Mouse (Mus musculus) midbrain, embryonic 12.5 days (tissue): ENCODE results near the gene Kcnc4. TPM values are rescaled to one million over a fixed set of nuclear protein-coding genes. Genes with fewer than 3 reads are reported as not detected.
A peak's percentile ranks its signal among the peaks of the same experiment; 100 is the strongest.

ENCODE experiments used
- ATAC-seq: fragments of 200-750 bp; cut with Nextera tagmentation; 2 replicates; pipeline ENCODE4 v1.8.0; 2017; ENCODE audit warnings: low read depth, moderate TSS enrichment, moderate library complexity; ENCODE audit not compliant: low FRiP score
- H3K27ac ChIP-seq: fragments of 300-500 bp; sonication (generic); replicated peaks from 2 replicates; pipeline ENCODE4 v1.5.1; 2016; ENCODE audit warnings: mild to moderate bottlenecking
- H3K27me3 ChIP-seq: fragments of 300-500 bp; sonication (generic); 2 replicates; pipeline ENCODE4 v1.6.1; 2016; ENCODE audit warnings: mild to moderate bottlenecking
- H3K36me3 ChIP-seq: fragments of 300-500 bp; sonication (generic); 2 replicates; pipeline ENCODE4 v1.6.1; 2016
- H3K4me1 ChIP-seq: fragments of 300-500 bp; sonication (generic); 2 replicates; pipeline ENCODE4 v1.6.1; 2016
- H3K4me2 ChIP-seq: fragments of 300-500 bp; sonication (generic); replicated peaks from 2 replicates; pipeline ENCODE4 v1.6.1; 2016; ENCODE audit warnings: mild to moderate bottlenecking, moderate library complexity
- H3K4me3 ChIP-seq: fragments of 300-500 bp; sonication (generic); 2 replicates; pipeline ENCODE4 v1.5.1; 2016; ENCODE audit warnings: mild to moderate bottlenecking
- H3K9ac ChIP-seq: fragments of 300-500 bp; sonication (generic); replicated peaks from 2 replicates; pipeline ENCODE4 v1.6.1; 2016; ENCODE audit warnings: mild to moderate bottlenecking, moderate library complexity
- H3K9me3 ChIP-seq: fragments of 300-500 bp; sonication (generic); 2 replicates; pipeline ENCODE4 v1.6.1; 2016; ENCODE audit warnings: mild to moderate bottlenecking
- WGBS: fragments of 180-500 bp; shearing (Covaris S2); methylation state at CpG from one replicate; pipeline ENCODE4 v1.1.7; 2016; 5-methylcytosine and 5-hydroxymethylcytosine counted together
- polyA plus RNA-seq: library from polyadenylated mRNA; unstranded; fragments of >200 nt; fragmentation: Nextera tagmentation; extraction: Ambion mirVana; gene quantifications from 2 replicates; pipeline ENCODE4 v1.2.1, GENCODE M21; 2016

The Kcnc4 gene
- polyA plus RNA-seq, 1 experiment from 2014 or later: 0.51 TPM

DNA sequence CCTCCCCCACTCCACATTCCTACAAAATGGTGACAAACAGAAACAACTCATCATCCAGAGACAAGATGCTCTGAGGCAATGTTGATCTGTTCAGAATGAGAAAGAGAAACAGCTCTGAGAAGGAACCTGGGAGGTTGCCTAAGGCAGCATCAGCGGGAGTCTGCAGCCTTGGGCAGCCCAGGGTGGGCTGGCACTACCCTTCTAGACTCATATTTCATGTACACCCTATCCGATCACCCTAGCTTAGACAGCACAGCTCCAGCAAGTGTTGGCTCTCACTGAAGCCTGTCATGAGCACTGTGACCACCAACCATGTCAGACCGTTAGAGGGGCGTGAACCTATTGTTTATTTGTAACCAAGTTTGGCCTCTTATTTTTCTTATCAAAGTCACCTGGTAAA lies 5.1 kb downstream of the Kcnc4 start:
- H3K4me3 ChIP-seq: no peak overlapping the region
- H3K27ac ChIP-seq: no peak overlapping the region
- no peaks in the 10 kb centered on the region for H3K36me3 ChIP-seq
- H3K4me1 ChIP-seq: peaks cover 14% of the 10 kb centered on the region
- peaks cover 58% of the 10 kb centered on the region for H3K27me3 ChIP-seq
- no peak overlapping the region for H3K4me2 ChIP-seq
- no peaks in the 10 kb centered on the region for H3K9me3 ChIP-seq
- 89% methylated on average over 4 of the region's 4 CpGs for WGBS
- no peak for ATAC-seq
- no peak overlapping the region for H3K9ac ChIP-seq

- Histone ChIP-seq H3K27ac (no peak overlapping the region), H3K4me3 (no peak overlapping the region), H3K36me3 (no peaks in the 10 kb centered on the region), H3K4me2 (no peak overlapping the region), H3K9ac (no peak overlapping the region), H3K27me3 (no peaks in the 10 kb centered on the region), H3K4me1 (no peaks in the 10 kb centered on the region), H3K9me3 (no peaks in the 10 kb centered on the region)
- ATAC-seq: no peak
- 82% methylated on average over 3 of the region's 3 CpGs for WGBS
Measured at GRCm38 (mm10) chr3:107446822-107447221, 12.5 kb downstream of the Kcnc4 start.

DNA sequence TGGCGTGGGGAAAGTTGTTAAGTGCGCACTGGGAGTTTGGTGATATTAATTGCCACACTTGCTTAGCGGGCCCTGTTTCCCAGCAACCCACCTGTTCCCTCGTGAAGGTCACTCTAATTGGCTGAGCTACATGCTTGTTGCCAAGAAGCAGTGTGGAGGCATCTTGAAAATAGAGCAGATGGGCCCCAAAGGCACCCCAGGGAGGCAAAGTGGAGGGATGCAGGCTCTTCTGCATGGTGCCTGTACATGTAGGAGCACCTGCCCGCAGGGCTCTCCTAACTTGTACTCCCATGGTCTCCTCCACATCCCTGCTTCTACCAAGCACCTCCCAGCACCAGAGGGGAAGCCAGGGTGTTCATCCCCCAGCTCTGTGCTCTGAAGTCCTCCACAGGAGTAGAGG lies 15.5 kb downstream of the Kcnc4 start:
- Histone ChIP-seq H3K9ac (no peak overlapping the region), H3K27me3 (no peaks in the 10 kb centered on the region; the same call in 1 of the 2 replicates), H3K9me3 (no peaks in the 10 kb centered on the region), H3K27ac (no peak overlapping the region), H3K4me2 (no peak overlapping the region), H3K36me3 (no peaks in the 10 kb centered on the region), H3K4me1 (no peaks in the 10 kb centered on the region), H3K4me3 (no peak overlapping the region)
- 82% methylated on average over 5 of the region's 5 CpGs for WGBS
- ATAC-seq: no peak

GRCm38 (mm10) chr3:107442191-107442590 lies 17.2 kb downstream of the Kcnc4 start:
- Histone ChIP-seq H3K27ac (no peak overlapping the region), H3K4me2 (no peak overlapping the region), H3K9me3 (no peaks in the 10 kb centered on the region), H3K4me3 (no peak overlapping the region), H3K27me3 (no peaks in the 10 kb centered on the region; the same call in 1 of the 2 replicates), H3K9ac (no peak overlapping the region), H3K4me1 (no peaks in the 10 kb centered on the region), H3K36me3 (no peaks in the 10 kb centered on the region)
- 87% methylated on average over 11 of the region's 11 CpGs for WGBS
- ATAC-seq: no peak

DNA sequence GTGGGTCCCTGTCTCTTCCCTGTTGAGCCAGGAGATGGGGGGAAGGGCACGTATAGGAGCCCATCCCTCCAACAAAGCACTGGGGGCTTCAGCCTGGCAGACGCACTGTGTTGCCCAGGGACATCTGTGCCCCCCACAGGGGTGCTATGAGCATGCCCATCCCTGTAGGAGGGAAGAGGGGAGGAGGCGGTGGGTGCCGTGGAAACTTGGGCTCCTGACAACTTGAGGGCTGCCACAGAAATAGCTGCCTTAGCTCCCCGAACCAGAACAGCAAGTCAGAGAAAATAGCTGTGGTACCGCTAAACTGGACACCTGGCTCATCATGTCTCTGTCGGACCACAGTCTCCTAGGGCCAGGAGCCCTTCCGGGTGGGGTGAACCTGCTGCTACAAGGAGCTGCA lies 18.0 kb downstream of the Kcnc4 start:
- H3K9ac ChIP-seq: no peak overlapping the region
- no peaks in the 10 kb centered on the region for H3K4me1 ChIP-seq
- ATAC-seq: no peak
- H3K9me3 ChIP-seq: no peaks in the 10 kb centered on the region
- H3K27me3 ChIP-seq: no peaks in the 10 kb centered on the region; the same call in 1 of the 2 replicates
- H3K4me2 ChIP-seq: no peak overlapping the region
- WGBS: 81% methylated on average over 8 of the region's 8 CpGs
- H3K36me3 ChIP-seq: no peaks in the 10 kb centered on the region
- no peak overlapping the region for H3K4me3 ChIP-seq
- no peak overlapping the region for H3K27ac ChIP-seq

- H3K4me1 ChIP-seq: no peaks in the 10 kb centered on the region
- no peaks in the 10 kb centered on the region for H3K36me3 ChIP-seq
- H3K27ac ChIP-seq: no peak overlapping the region
- no peak overlapping the region for H3K4me3 ChIP-seq
- no peaks in the 10 kb centered on the region for H3K9me3 ChIP-seq
- 85% methylated on average over 11 of the region's 11 CpGs for WGBS
- H3K4me2 ChIP-seq: no peak overlapping the region
- no peak overlapping the region for H3K9ac ChIP-seq
- no peaks in the 10 kb centered on the region; the same call in 1 of the 2 replicates for H3K27me3 ChIP-seq
- no peak for ATAC-seq
Measured at GRCm38 (mm10) chr3:107439280-107439679, 20.1 kb downstream of the Kcnc4 start.

DNA sequence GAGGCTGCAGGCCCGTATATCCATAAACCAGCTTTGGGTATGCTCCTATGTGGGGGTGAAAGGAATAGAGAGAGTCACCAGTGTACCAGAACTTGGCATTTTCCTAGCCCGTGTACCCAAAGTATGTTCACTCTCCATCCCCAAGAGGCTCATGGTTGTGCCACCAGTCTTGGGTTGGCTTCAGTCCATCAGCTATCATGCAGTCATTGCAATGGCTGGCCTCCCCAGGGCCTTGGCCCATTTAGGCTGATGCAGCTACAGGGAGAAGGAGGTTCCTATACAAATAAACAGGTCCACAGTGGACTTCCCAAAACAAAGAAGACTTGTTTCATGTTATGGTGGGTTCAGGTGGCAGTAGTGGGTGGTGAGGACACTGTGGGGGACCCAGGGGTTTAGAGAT lies 21.7 kb downstream of the Kcnc4 start:
- Histone ChIP-seq H3K4me1 (peaks cover 2% of the 10 kb centered on the region; the same call in 1 of the 2 replicates), H3K9me3 (no peaks in the 10 kb centered on the region), H3K4me3 (no peak overlapping the region), H3K27ac (no peak overlapping the region), H3K4me2 (no peak overlapping the region), H3K27me3 (no peaks in the 10 kb centered on the region; the same call in 1 of the 2 replicates), H3K9ac (no peak overlapping the region), H3K36me3 (no peaks in the 10 kb centered on the region)
- 87% methylated on average over 2 of the region's 2 CpGs for WGBS
- no peak for ATAC-seq

- H3K27me3 ChIP-seq: no peaks in the 10 kb centered on the region; the same call in 1 of the 2 replicates
- H3K4me1 ChIP-seq: peaks cover 2% of the 10 kb centered on the region; the same call in 1 of the 2 replicates
- H3K9me3 ChIP-seq: no peaks in the 10 kb centered on the region
- H3K36me3 ChIP-seq: no peaks in the 10 kb centered on the region
- WGBS: 74% methylated on average over 6 of the region's 6 CpGs
- ATAC-seq: no peak
- no peak overlapping the region for H3K4me2 ChIP-seq
- H3K4me3 ChIP-seq: no peak overlapping the region
- no peak overlapping the region for H3K27ac ChIP-seq
- no peak overlapping the region for H3K9ac ChIP-seq
Measured at GRCm38 (mm10) chr3:107436434-107436833, 22.9 kb downstream of the Kcnc4 start.

GRCm38 (mm10) chr3:107433614-107434013 lies 25.7 kb downstream of the Kcnc4 start:
- Histone ChIP-seq H3K9me3 (no peaks in the 10 kb centered on the region), H3K4me1 (peaks cover 5% of the 10 kb centered on the region; the same call in 1 of the 2 replicates), H3K9ac (no peak overlapping the region), H3K27ac (no peak overlapping the region), H3K27me3 (no peaks in the 10 kb centered on the region), H3K36me3 (no peaks in the 10 kb centered on the region), H3K4me3 (no peak overlapping the region), H3K4me2 (no peak overlapping the region)
- WGBS: 59% methylated on average over 9 of the region's 9 CpGs
- ATAC-seq: no peak

- H3K36me3 ChIP-seq: no peaks in the 10 kb centered on the region
- H3K4me2 ChIP-seq: no peak overlapping the region
- ATAC-seq: peak; percentile 58
- H3K9me3 ChIP-seq: no peaks in the 10 kb centered on the region
- no peak overlapping the region for H3K9ac ChIP-seq
- H3K4me3 ChIP-seq: no peak overlapping the region
- peaks cover 5% of the 10 kb centered on the region; the same call in 1 of the 2 replicates for H3K4me1 ChIP-seq
- no peak overlapping the region for H3K27ac ChIP-seq
- no peaks in the 10 kb centered on the region for H3K27me3 ChIP-seq
- WGBS: 21% methylated on average over 1 of the region's 1 CpGs
Measured at GRCm38 (mm10) chr3:107431268-107431667, 28.1 kb downstream of the Kcnc4 start.

DNA sequence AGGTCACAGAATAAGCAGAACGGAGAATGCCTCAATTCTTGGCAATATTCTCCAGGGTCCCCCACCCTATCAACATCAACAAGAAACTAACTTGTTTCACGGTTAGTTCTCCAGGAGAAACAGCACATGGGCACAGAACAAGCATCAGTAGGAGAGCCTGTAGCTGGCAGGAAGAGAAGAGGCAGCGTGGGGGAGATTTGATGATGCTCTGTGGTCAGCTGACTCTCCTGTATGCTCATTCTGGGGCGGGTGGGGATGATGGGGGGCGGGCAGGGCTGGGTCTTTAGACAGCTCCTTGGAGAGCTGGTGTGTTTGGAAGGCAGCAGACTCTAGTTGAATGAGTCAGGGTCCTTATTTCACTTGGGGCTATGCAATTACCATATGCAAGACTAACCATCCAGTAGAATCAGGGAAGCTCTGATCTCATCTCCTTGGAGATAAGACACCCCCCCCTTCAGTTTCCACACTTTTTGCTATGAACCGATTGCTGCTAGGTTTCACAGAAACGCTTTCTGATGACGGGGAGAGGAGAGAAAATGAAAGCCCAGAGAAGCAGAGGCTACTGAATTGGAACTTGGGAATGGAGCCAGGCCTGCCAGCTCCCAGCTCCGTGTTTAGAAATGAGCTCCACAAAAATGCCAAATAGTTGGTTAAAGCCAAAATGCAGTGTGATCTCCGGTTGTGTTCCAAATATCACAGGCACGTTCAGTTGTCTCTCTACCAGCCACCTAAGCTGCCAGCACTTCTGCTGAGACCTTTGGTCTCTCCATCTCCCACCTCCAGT lies 34.9 kb downstream of the Kcnc4 start:
- Histone ChIP-seq H3K9ac (no peak overlapping the region), H3K9me3 (no peaks in the 10 kb centered on the region), H3K4me2 (no peak overlapping the region), H3K36me3 (no peaks in the 10 kb centered on the region), H3K4me3 (no peak overlapping the region), H3K27ac (no peak overlapping the region), H3K4me1 (no peaks in the 10 kb centered on the region), H3K27me3 (no peaks in the 10 kb centered on the region)
- WGBS: 82% methylated on average over 11 of the region's 11 CpGs
- ATAC-seq: no peak

DNA sequence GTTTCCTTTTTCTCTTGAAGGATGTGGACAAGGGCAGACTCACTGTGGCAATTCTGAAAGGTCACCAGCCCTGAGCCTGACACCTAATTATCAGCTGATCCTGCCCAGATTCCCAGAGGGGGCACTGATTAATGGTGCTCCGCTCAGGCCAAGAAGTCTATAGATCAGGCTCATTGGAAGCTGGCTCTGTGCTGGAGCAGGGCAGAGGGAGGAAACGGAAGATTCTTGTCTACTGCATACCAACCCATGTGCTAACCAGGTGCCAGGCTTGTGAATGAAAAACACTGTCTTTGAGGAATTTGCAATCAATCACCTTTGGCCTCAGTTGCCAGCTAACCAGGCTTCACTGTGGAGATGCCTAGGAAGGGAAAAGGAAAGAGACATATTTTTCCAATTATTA lies 39.2 kb downstream of the Kcnc4 start:
- Histone ChIP-seq H3K9me3 (no peaks in the 10 kb centered on the region), H3K4me1 (no peaks in the 10 kb centered on the region), H3K9ac (no peak overlapping the region), H3K36me3 (no peaks in the 10 kb centered on the region), H3K4me3 (no peak overlapping the region), H3K4me2 (no peak overlapping the region), H3K27ac (no peak overlapping the region), H3K27me3 (no peaks in the 10 kb centered on the region)
- ATAC-seq: no peak
- 70% methylated on average over 2 of the region's 2 CpGs for WGBS

GRCm38 (mm10) chr3:107417287-107417644 lies 42.1 kb downstream of the Kcnc4 start:
- 80% methylated on average over 3 of the region's 3 CpGs for WGBS
- Histone ChIP-seq H3K27me3 (no peaks in the 10 kb centered on the region), H3K27ac (no peak overlapping the region), H3K4me1 (peaks cover 11% of the 10 kb centered on the region), H3K9me3 (no peaks in the 10 kb centered on the region), H3K9ac (no peak overlapping the region), H3K4me3 (no peak overlapping the region), H3K4me2 (no peak overlapping the region), H3K36me3 (no peaks in the 10 kb centered on the region)
- no peak for ATAC-seq
